Mouse (Mus musculus) urinary bladder, adult 18-20 months (tissue): ENCODE measurements around the gene Wdr5b.
"Not testable (repeated sequence)": the region's sequence is repeated elsewhere in the genome, so short reads cannot be mapped to it uniquely, and the experiment has no call there.

Source experiments
- DNase-seq, 2 experiments: peaks; one replicate each; pipeline ENCODE4 v3.0.0; 2022; ENCODE audit warnings: low spot score in 2 of 2, mixed read lengths in 2 of 2

The Wdr5b gene

GRCm38 (mm10) chr16:36040640-36041624 is at the start of gene Wdr5b:
Gene Wdr5b (plus strand): TSS chr16:36041190.
- DNase-seq = peak; percentile 67 to 90

DNA sequence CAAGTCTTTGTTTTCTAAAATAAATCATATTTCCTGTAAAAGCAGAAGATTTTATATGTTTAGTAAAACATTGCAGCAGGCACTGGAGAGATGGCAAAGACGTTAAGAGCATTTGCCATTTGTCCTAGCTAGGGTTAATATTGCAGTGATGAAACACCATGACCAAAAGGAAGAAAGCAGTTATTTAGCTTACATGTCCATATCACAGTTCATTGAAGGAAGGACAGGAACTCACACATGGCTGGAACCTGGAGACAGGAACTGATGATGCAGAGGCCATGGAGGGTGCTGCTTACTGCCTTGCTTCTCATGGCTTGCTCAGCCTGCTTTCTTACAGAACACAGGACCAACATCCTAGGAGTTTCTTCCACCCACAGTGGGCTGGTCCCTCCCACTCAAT is 48.6 kb upstream of the Wdr5b start:
- DNase-seq = no peak

DNA sequence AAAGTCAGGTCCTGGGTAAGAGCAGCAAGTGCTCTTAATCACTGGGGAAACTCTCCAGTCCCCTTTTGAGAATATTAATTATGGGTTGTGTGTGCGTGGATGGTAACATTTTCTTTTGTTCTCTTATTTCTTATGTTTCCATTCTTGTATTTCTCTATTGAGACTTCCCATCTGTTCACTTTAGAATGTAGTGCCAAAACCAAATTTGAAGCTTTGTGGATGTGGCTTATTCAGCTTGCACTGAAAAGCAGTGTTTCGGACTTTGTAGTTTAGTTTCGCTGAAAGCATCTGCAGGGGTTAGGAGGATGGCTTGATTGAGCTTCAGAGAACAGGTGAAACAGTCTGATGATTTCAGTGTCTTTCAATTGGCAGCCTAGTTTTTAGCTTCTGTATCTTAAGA is 47.7 kb upstream of the Wdr5b start:
- DNase-seq = no peak

DNA sequence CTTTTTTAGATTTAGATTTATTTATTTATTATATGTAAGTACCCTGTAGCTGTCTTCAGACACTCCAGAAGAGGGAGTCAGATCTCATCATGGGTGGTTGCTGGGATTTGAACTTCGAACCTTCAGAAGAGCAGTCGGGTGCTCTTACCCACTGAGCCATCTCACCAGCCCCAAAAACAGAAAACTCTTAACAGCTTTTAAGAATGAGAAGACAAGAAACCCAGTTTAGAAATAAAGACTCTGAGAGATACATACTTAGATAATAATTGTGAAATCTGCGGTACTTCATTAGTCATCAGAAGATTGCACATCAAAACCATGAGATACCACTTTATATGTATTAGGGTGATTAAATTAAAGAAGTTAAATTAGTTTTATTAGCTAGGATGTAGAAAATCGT is 42.1 kb upstream of the Wdr5b start:
- not testable (repeated sequence) for DNase-seq

DNA sequence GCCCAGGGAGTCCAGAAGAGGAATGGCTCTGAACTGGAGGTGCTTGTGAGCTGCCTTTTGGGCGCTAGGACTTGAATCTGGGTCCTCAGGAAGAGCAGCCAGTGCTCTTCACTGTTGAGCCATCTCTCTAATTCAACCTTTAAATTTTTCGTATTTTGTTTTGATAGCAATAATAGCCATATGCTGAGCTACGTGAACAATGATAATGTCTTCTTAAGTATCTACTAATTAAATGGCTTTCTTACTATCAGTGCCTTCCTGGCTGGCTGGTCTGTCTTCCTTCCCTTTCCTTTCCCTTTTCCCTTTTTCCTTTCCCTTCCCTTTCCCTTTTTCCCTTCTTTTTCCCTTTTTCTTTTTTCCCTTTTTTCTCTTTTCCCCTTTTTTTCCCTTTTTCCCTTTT is 32.6 kb upstream of the Wdr5b start:
- DNase-seq = no peak

DNA sequence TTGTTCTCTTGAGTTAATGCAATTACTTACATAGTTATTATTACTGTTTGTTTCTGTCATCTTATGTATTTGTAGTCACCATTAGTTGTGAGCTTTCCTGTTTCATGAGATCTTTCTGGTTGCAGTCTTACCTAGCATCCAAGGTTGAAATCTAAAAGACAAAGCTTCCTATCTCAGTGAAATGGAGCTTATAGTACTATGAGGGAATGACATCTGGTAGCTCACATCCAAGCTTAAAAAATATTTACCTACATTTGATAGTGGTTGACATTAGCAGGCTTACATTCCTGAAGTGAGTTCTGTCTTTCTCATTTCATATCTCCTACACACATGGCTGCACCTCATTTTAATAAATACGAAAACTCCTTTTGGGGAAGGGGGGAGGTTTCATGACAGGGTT is 24.7 kb upstream of the Wdr5b start:
- no peak for DNase-seq

GRCm38 (mm10) chr16:36028120-36028519 is 12.9 kb upstream of the Wdr5b start:
- not testable (repeated sequence) for DNase-seq

DNA sequence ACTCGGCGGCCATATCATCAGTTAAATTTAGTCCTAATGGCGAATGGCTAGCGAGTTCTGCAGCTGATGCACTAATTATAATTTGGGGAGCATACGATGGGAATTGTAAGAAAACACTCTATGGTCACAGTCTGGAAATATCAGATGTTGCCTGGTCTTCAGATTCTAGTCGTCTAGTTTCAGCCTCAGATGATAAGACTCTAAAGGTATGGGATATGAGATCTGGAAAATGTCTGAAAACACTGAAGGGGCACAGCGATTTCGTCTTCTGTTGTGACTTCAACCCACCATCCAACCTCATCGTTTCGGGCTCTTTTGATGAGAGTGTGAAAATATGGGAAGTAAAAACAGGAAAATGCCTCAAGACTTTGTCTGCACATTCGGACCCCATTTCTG is 633 bp downstream of the Wdr5b start:
- DNase-seq = no peak

DNA sequence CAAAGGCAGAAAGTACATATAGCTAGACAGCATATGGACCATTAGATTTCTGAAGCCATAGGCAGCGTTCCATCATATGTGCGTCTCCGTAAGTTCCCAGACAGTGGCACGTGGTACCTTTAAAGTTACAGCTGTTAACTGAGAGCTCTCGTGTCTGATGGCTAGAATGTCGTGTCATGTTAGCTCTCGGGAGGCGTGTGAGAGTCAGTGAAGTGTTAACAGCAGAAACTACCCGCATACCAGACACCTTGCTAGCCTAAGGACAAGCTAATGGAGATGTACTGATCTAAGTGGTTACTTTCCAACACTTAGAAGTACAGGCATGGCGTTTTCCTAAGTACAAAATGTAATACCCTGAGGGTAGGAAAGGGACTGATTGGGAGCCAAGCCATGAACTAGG is 2.1 kb downstream of the Wdr5b start:
- no peak for DNase-seq

DNA sequence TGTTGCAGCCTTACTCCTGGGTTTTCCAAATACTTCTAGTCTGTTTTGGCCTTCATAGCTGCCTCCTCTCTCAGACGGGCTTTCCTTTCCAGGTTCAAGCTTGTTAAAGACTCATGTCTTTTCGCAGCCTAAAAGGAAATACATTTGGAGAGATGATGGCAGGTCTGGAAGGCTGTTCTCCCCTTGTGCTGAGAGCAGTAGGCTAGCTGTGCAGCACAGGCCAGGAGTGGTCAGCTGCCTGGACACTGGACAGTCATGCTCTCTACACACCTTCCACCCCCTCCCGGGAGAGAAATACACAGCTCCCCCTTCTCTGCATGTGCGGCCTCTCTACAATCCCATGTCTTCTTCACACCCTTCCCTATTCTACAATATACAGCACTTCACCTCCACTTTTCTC is 3.0 kb downstream of the Wdr5b start:
- DNase-seq = no peak

DNA sequence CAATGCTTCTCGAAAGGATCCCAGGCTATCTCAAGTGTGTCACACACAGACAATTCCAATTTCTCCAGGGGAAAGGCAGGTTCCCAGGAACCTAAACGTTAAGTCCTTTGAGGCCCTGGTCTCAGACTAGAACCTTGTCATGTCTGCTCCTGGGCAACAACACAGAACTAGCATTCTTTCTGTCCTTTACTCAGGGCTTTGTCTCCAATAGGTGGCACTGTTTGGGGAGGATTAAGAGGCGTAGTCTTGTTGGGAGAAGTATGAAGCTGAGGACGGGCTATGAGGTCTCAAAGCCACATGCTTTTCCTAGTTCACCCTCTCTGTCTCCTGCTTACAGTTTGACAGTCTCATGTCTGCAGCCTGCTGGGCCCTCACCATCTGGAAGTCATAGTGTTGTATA is 6.5 kb downstream of the Wdr5b start:
- no peak for DNase-seq

- DNase-seq = no peak
These were observed 10.5 kb downstream of the Wdr5b start for GRCm38 (mm10) chr16:36051491-36051890.

- DNase-seq = no peak
These were observed 12.7 kb downstream of the Wdr5b start for GRCm38 (mm10) chr16:36053524-36054275.

GRCm38 (mm10) chr16:36054920-36055319 is 13.9 kb downstream of the Wdr5b start:
- no peak for DNase-seq

DNA sequence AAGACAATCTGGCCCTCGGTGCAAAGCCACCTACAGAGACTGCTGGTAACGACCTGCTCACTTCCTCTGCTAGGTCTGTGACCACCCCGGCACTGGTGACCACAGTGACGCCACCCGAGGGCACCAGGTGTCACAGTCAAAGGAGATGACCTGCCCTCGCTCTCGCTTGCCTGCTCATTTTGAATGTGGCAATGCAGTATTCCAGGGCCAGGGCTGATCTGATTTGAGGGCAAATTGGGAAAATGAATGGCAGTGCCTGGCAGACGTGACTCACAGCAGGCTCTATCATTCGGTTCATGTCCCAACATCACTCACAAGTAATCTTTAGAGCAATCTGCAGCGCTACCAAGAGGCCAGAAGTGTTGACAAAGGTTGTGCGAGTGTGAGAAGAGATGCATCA is 15.4 kb downstream of the Wdr5b start:
- DNase-seq = no peak

DNA sequence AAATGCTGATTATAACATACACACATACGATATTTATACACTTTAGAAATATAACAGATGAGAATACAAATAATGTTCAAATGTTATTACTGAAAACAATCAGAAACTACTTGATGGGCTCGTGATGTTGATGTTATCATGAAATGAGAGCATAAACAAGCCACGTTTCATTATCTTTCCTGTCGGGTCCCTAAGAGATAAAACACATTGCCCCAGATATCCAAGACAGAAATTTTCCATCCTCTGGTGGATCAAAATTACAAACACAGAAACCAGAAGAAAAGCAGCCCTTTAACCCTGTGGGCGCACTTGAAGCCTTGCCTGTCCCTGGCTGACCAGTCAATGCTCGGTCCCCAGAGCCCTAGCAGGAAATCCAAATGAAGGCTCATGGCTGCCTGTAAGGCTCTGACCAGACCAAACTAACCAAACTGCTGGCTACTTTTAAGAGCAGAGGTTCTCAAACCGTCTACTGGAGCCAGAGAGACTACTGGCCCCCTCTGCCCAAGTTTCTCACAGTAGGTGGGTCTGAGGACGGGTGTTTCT is 17.0 kb downstream of the Wdr5b start:
- no peak for DNase-seq

DNA sequence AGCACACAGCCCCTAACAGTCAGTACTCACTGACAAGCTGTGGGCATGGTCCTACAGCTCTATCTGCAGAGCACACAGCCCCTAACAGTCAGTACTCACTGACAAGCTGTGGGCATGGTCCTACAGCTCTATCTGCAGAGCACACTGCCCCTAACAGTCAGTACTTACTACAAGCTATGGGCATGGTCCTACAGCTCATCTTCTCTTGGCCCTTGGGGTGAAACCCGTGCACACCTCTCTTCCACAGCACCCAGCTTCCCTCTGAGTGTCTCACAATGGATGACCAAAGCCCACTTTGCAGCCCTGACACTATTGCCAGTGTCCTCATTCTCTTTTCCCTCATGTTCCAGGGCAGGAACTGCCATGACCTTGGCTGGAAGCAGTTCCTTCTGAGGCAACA is 21.5 kb downstream of the Wdr5b start:
- not testable (repeated sequence) for DNase-seq

GRCm38 (mm10) chr16:36063315-36063714 is 22.3 kb downstream of the Wdr5b start:
- no peak for DNase-seq

- DNase-seq = no peak
These were observed 23.9 kb downstream of the Wdr5b start for GRCm38 (mm10) chr16:36064904-36065303.

DNA sequence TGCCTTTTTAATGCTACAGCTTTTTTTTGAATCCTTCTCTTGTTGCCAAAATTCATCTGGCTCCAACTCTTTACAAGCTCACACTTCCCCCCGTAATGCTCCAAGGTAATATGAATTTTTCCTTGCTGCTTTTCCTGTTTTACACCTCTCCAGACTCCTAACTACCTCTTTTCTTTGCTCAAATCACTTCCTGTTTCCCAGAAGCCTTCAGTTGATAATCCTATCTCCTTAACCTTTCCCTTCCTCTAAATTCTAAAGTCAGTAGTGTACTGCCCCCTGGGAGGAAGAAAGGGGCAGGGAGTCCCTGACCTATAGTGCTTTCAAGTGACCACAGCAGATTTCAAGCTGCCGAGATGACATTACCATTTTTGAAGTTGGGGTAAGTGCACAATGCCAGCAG is 26.7 kb downstream of the Wdr5b start:
- DNase-seq = no peak

GRCm38 (mm10) chr16:36068356-36068755 is 27.4 kb downstream of the Wdr5b start:
- DNase-seq = no peak

GRCm38 (mm10) chr16:36069819-36070575 is 29.0 kb downstream of the Wdr5b start:
- no peak for DNase-seq
